Mouse (Mus musculus): ENCODE data around the gene Col4a3bp. TPM values are rescaled to one million over a fixed set of nuclear protein-coding genes. Genes with fewer than 3 reads are reported as not detected.

The Col4a3bp gene
- polyA plus RNA-seq, 1 experiment from 2014 or later: 7.6 TPM

DNA sequence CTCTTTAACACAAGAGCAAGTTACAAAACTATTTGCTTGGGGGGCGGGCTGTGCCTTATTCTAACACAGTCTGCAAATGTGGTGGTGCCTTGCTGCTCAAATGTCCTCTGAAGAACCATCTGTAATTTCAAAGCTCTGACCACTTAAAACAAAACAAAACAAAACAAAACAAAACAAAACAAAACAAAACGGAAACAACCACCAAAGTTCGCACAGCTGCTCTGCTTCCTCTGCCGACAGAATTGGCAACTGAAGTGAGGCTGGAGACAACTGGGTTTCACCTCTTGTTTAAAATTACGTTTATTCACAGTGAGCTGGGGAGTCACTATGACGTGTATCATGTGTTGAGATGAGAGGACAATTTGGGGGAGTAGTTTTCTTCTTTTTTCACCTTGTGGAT, 136.2 kb downstream of the Col4a3bp start:
- no peak overlapping the region for H3K27ac ChIP-seq (replicated peaks)
- H3K4me1 ChIP-seq: no peaks in the 10 kb centered on the region
- no peaks in the 10 kb centered on the region for H3K27me3 ChIP-seq
- no peak overlapping the region for H3K9ac ChIP-seq (replicated peaks)
- H3K4me3 ChIP-seq: no peak overlapping the region
- H3K4me2 ChIP-seq (replicated peaks): no peak overlapping the region
- no peak for ATAC-seq (replicated peaks)
- WGBS: 91% methylated on average over 6 of the region's 6 CpGs
- H3K9me3 ChIP-seq: no peaks in the 10 kb centered on the region
- H3K36me3 ChIP-seq: no peaks in the 10 kb centered on the region

- no peaks in the 10 kb centered on the region for H3K36me3 ChIP-seq
- H3K9me3 ChIP-seq: no peaks in the 10 kb centered on the region
- no peak overlapping the region for H3K9ac ChIP-seq (replicated peaks)
- H3K27ac ChIP-seq (replicated peaks): no peak overlapping the region
- H3K4me2 ChIP-seq (replicated peaks): no peak overlapping the region
- no peak for ATAC-seq (replicated peaks)
- no peaks in the 10 kb centered on the region for H3K27me3 ChIP-seq
- no peak overlapping the region for H3K4me3 ChIP-seq
- H3K4me1 ChIP-seq: no peaks in the 10 kb centered on the region
- 61% methylated on average over 9 of the region's 9 CpGs for whole genome bisulfite sequencing
Measured at GRCm38 (mm10) chr13:96680163-96681087, 138.0 kb downstream of the Col4a3bp start.

DNA sequence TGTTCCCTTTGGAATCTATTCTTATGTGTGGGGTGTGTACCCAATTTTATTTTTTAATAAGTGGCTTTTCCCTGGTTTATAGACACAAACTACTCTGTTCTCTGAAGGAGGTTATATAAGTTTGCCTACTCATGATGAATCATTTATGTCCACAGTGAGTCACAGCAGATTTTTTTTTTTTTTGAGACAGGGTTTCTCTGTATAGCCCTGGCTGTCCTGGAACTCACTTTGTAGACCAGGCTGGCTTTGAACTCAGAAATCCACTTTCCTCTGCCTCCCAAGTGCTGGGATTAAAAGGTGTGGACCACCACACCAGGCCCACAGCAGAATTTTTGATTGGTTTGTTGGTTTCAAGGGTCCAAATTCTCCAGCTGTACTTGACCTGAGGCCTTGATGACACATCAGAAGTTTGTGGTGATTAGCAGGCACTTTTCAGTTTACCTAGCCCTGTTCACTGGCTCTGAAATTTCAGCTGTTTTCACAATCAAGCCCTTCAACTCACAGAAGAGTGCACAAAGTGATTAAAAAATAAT, 138.7 kb downstream of the Col4a3bp start:
- H3K27ac ChIP-seq (replicated peaks): no peak overlapping the region
- no peaks in the 10 kb centered on the region for H3K9me3 ChIP-seq
- H3K4me1 ChIP-seq: no peaks in the 10 kb centered on the region
- H3K4me2 ChIP-seq (replicated peaks): no peak overlapping the region
- H3K27me3 ChIP-seq: no peaks in the 10 kb centered on the region
- no peak overlapping the region for H3K9ac ChIP-seq (replicated peaks)
- no peaks in the 10 kb centered on the region for H3K36me3 ChIP-seq
- no peak for ATAC-seq (replicated peaks)
- H3K4me3 ChIP-seq: no peak overlapping the region

DNA sequence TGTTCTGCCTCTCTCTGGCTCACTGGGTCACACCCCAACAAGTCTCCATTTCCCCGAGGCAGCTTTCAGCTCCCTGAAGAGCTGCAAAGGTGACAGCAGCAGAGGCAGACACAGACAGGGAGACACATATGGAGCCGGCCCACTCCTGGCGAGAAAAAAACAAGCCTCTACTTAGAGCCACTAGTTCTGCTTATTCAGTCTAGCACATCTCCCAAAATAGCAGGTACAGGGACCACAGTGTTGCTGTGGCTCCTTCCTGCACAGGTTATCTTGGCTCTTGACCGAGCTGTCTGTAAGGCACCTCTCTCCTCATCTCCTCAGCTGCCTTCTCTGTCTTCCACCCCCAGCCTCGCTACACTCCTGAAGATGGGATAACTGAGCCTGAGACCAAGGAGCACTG, 142.4 kb downstream of the Col4a3bp start:
- Histone ChIP-seq H3K4me2 (replicated peaks) (no peak overlapping the region), H3K4me1 (no peaks in the 10 kb centered on the region), H3K9me3 (no peaks in the 10 kb centered on the region), H3K36me3 (no peaks in the 10 kb centered on the region), H3K4me3 (no peak overlapping the region), H3K27ac (replicated peaks) (no peak overlapping the region), H3K27me3 (no peaks in the 10 kb centered on the region), H3K9ac (replicated peaks) (no peak overlapping the region)
- no peak for ATAC-seq (replicated peaks)
- 87% methylated on average over 5 of the region's 5 CpGs for WGBS

DNA sequence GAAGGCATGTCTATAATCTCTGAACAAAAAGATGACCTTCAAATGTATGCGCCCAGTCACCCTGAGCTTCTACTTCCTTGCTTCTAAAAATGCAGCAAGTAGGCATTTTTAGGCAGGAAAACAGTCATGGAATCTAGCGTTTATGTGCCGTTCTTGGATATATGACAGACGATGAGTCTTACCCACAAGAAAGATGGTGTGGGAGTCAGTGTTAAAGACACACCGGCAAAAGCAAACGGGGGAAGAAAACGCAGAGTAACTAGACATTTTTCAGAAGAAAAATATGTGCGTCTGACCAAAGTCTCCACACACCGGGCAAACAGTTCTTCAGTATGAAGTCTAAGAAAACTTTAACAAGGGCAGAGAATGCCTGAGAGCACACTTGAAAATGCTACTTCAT, 144.8 kb downstream of the Col4a3bp start:
- no peak overlapping the region for H3K4me3 ChIP-seq
- H3K4me2 ChIP-seq (replicated peaks): no peak overlapping the region
- no peak overlapping the region for H3K27ac ChIP-seq (replicated peaks)
- ATAC-seq (replicated peaks): no peak
- no peak overlapping the region for H3K9ac ChIP-seq (replicated peaks)
- no peaks in the 10 kb centered on the region for H3K36me3 ChIP-seq
- WGBS: 90% methylated on average over 9 of the region's 9 CpGs
- no peaks in the 10 kb centered on the region for H3K27me3 ChIP-seq
- no peaks in the 10 kb centered on the region for H3K9me3 ChIP-seq
- no peaks in the 10 kb centered on the region for H3K4me1 ChIP-seq

Other genes with a start within 250 kb of the Col4a3bp start
- 26.2 and 27.1 TPM in 2 replicates for gene Poc5, start 154.3 kb upstream of the Col4a3bp start, polyA plus RNA-seq (2015; fragmentation: Nextera tagmentation; extraction: Ambion mirVana)
- not detected in 2 replicates for gene Ankdd1b, start 71.4 kb upstream of the Col4a3bp start, polyA plus RNA-seq (2015; fragmentation: Nextera tagmentation; extraction: Ambion mirVana)
- gene Gm17622, start 51.9 kb upstream of the Col4a3bp start, polyA plus RNA-seq (2015; fragmentation: Nextera tagmentation; extraction: Ambion mirVana): not detected in 2 replicates
- gene Polk, start within 50 bp of the Col4a3bp start, polyA plus RNA-seq (2015; fragmentation: Nextera tagmentation; extraction: Ambion mirVana): 5.5 and 6.3 TPM in 2 replicates
- gene Hmgcr, start 128.3 kb downstream of the Col4a3bp start, polyA plus RNA-seq (2015; fragmentation: Nextera tagmentation; extraction: Ambion mirVana): 170 and 183 TPM in 2 replicates
- not detected in 2 replicates for gene Ankrd31, start 205.7 kb downstream of the Col4a3bp start, polyA plus RNA-seq (2015; fragmentation: Nextera tagmentation; extraction: Ambion mirVana)